Mouse (Mus musculus): ENCODE data around the gene Adipor2. TPM values are rescaled to one million over a fixed set of nuclear protein-coding genes. Genes with fewer than 3 reads are reported as not detected.

Adipor2 gene
- polyA plus RNA-seq (2017; shearing (Covaris generic)), result 40.2 TPM

DNA sequence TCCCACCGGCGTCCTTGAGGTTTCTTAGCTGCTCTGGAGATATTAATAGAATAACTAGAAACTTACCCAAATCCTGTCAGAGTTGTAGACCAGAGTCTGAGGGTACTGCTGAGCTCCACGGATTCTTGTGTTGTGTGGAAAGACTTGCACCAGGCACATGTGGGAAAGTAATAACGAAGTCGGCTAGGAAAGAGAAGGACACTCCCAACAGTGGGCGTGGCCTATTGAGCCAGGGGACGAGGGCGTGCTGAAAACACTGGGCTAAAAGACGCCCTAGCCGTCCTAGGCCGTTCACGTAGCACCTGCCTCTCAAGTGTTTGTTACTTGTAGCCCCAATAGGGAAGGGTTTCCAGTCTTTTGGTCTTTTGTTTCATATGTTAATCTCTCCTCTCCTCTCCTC lies at the start of gene Adipor2:
Gene Adipor2, minus strand, starts transcription at position 351 of the 400 bp plus-strand sequence.

DNA sequence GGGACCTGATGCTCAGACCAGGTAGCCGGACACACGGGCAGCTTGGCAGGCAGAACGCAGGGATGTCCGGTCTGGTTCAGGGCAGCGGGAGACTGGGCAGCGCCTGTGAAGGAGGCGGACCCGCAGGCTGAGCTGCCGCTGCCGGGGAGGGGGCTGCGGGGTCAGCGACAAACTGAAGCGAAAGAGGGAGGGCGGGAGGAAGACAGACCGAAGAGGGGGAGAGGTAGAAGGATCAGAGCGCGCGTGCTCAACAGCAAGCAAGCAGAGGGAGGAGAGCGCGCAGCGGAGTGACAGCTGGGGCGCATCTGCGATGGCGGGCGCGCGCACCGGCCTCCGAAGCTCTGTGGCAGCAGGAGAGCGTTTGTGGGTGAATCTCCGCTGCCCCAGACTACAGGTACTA lies 87.0 kb downstream of the Adipor2 start, which contains the start of gene Lrtm2:
Gene Lrtm2, minus strand, starts transcription at position 261 of the 400 bp plus-strand sequence.

Other genes with a start within 250 kb of the Adipor2 start
- gene Dcp1b, start 242.5 kb downstream of the Adipor2 start, polyA plus RNA-seq (2017; shearing (Covaris generic)), result 16.0 TPM
- gene Cacna1c, start 221.3 kb downstream of the Adipor2 start, polyA plus RNA-seq (2017; shearing (Covaris generic)), result 1.1 TPM
- gene Cacna2d4, start 181.2 kb downstream of the Adipor2 start, polyA plus RNA-seq (2017; shearing (Covaris generic)), result 1.2 TPM
- not detected for gene Lrtm2, start 86.9 kb downstream of the Adipor2 start, polyA plus RNA-seq (2017; shearing (Covaris generic))
- gene Fbxl14, start 62.0 kb upstream of the Adipor2 start, polyA plus RNA-seq (2017; shearing (Covaris generic)), result 50.4 TPM
- gene Wnt5b, start 126.6 kb upstream of the Adipor2 start, polyA plus RNA-seq (2017; shearing (Covaris generic)), result not detected